Mouse (Mus musculus): ENCODE results near the gene Prkce. TPM values are rescaled to one million over a fixed set of nuclear protein-coding genes. Genes with fewer than 3 reads are reported as not detected.

Gene Prkce
- total RNA-seq, 1 experiment = 1.7 TPM

DNA sequence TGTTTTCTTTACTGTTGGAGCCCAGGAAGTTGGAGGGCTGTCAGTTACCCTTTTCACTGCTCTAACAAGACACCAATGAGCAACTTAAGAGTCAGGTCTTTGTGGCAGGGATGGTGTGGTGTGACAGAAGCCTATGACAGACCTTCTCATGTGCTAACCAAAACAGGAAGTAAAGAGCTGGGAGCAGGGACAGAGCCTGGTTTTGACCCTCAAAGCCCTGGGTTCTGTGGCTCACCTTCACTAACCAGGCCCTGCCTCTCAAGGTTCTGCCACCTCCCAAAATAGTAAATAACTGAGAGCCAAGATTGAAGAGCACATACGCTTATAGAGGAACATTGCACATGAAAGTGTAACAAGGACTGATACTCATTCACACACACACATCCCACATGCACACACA lies 268.0 kb downstream of the Prkce start:
- Histone ChIP-seq H3K9ac (ENCODE audit: insufficient read depth, low read depth, low read length, poor library complexity, severe bottlenecking) (no peak overlapping the region), H3K36me3 (ENCODE audit: control insufficient read depth, insufficient read depth, low read length, poor library complexity, severe bottlenecking) (no peaks in the 10 kb centered on the region), H3K4me3 (ENCODE audit: insufficient read depth in 1 of 2, low read depth in 1 of 2, low read length in 2 of 2, poor library complexity in 1 of 2, severe bottlenecking in 1 of 2) (no peak overlapping the region), H3K27ac (ENCODE audit: insufficient read depth, low read depth, low read length, poor library complexity, severe bottlenecking) (no peak overlapping the region), H3K4me1 (ENCODE audit: control insufficient read depth in 2 of 2, insufficient read depth in 2 of 2, low read length in 2 of 2, poor library complexity in 1 of 2) (peaks cover 0 to 5% of the 10 kb centered on the region in 2 experiments; a peak in 2 of 4 replicates), H3K9me3 (ENCODE audit: control insufficient read depth, insufficient read depth, low read depth, low read length) (no peaks in the 10 kb centered on the region)
- no peak for DNase-seq (ENCODE audit: low read depth, low spot score)
- in situ Hi-C loops (cut with MboI; ENCODE audit: low sequenced_read_pairs in 2 of 2, unreplicated experiment in 2 of 2) = no loop called here
- no peak for TF ChIP-seq CHD2 (IDR thresholded peaks at IDR 0.05; ENCODE audit: low read depth, low read length)
- no peak for TF ChIP-seq HCFC1 (IDR thresholded peaks at IDR 0.05; ENCODE audit: borderline replicate concordance, insufficient read depth, low read length)
- TF ChIP-seq ZC3H11A (IDR thresholded peaks at IDR 0.05; ENCODE audit: borderline replicate concordance, low read depth, low read length) = no peak
- no peak for TF ChIP-seq ZNF384 (IDR thresholded peaks at IDR 0.05; ENCODE audit: low read depth, low read length)
- TF ChIP-seq MAFK (IDR thresholded peaks at IDR 0.05; ENCODE audit: insufficient read depth, low read depth, low read length) = no peak

DNA sequence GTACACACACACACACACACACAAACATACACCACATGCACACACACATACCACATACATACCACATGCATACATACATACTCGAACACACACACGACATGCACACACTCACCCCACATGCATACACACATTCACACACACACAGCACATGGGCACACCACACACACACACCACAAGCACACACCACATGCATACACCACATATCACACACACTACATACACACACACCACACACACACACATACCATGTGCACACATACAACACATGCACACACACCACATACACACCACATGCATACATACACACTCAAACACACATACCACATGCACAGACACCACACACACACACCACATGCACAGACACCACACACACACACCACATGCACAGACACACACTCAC lies 268.4 kb downstream of the Prkce start:
- Histone ChIP-seq H3K36me3 (ENCODE audit: control insufficient read depth, insufficient read depth, low read length, poor library complexity, severe bottlenecking) (no peaks in the 10 kb centered on the region), H3K4me1 (ENCODE audit: control insufficient read depth in 2 of 2, insufficient read depth in 2 of 2, low read length in 2 of 2, poor library complexity in 1 of 2) (peaks cover 0 to 5% of the 10 kb centered on the region in 2 experiments; a peak in 2 of 4 replicates), H3K9me3 (ENCODE audit: control insufficient read depth, insufficient read depth, low read depth, low read length) (no peaks in the 10 kb centered on the region), H3K9ac (ENCODE audit: insufficient read depth, low read depth, low read length, poor library complexity, severe bottlenecking) (no peak overlapping the region), H3K4me3 (ENCODE audit: insufficient read depth in 1 of 2, low read depth in 1 of 2, low read length in 2 of 2, poor library complexity in 1 of 2, severe bottlenecking in 1 of 2) (no peak overlapping the region), H3K27ac (ENCODE audit: insufficient read depth, low read depth, low read length, poor library complexity, severe bottlenecking) (no peak overlapping the region)
- no peak for DNase-seq (ENCODE audit: low read depth, low spot score)
- in situ Hi-C loops (cut with MboI; ENCODE audit: low sequenced_read_pairs in 2 of 2, unreplicated experiment in 2 of 2) = no loop called here
- TF ChIP-seq ZNF384 (IDR thresholded peaks at IDR 0.05; ENCODE audit: low read depth, low read length) (no peak), MAFK (IDR thresholded peaks at IDR 0.05; ENCODE audit: insufficient read depth, low read depth, low read length) (no peak), ZC3H11A (IDR thresholded peaks at IDR 0.05; ENCODE audit: borderline replicate concordance, low read depth, low read length) (no peak), CHD2 (IDR thresholded peaks at IDR 0.05; ENCODE audit: low read depth, low read length) (no peak), HCFC1 (IDR thresholded peaks at IDR 0.05; ENCODE audit: borderline replicate concordance, insufficient read depth, low read length) (no peak)

DNA sequence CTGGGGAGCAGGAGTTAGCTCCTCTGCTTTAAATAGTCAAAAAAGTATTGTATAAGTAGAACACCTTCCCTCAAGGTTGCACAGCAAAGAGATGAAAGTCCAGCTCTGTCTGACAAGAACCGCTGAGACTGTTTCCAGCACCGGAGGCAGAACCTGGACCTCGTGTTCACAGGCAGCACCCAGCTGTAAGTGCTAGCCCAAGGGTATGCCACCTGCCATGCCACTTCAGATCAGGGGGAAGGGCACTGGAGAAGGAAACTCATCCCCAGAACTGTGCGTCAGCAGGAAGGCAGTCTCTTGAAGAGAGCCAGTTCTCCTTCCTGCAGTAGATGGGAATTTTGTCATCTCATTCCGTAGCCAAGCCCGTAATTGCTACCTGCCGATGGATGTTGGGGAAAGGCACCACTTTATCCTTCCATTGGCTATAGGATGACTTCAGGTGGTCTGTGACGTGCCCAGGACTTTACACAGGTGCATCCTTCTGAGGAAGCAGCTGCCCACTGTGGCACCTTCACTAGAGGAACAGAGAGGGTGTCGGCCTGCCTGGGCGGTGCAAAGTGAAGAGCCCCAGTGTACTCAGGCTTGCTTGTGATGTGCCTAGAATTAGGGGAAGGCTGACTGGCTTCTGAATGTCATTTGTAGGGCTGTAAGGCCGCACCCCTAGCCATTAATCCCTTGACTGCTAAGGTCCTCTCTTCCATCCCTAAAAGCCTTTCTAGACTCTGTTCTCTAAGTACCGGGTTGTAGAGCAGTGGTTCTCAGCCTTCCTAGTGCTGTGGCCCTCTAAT lies 269.2 kb downstream of the Prkce start:
- in situ Hi-C loops (cut with MboI; ENCODE audit: low sequenced_read_pairs in 2 of 2, unreplicated experiment in 2 of 2) = no loop called here
- Histone ChIP-seq H3K9ac (ENCODE audit: insufficient read depth, low read depth, low read length, poor library complexity, severe bottlenecking) (no peak overlapping the region), H3K27ac (ENCODE audit: insufficient read depth, low read depth, low read length, poor library complexity, severe bottlenecking) (no peak overlapping the region), H3K36me3 (ENCODE audit: control insufficient read depth, insufficient read depth, low read length, poor library complexity, severe bottlenecking) (no peaks in the 10 kb centered on the region), H3K9me3 (ENCODE audit: control insufficient read depth, insufficient read depth, low read depth, low read length) (no peaks in the 10 kb centered on the region), H3K4me3 (ENCODE audit: insufficient read depth in 1 of 2, low read depth in 1 of 2, low read length in 2 of 2, poor library complexity in 1 of 2, severe bottlenecking in 1 of 2) (no peak overlapping the region), H3K4me1 (ENCODE audit: control insufficient read depth in 2 of 2, insufficient read depth in 2 of 2, low read length in 2 of 2, poor library complexity in 1 of 2) (peaks cover 0 to 5% of the 10 kb centered on the region in 2 experiments; a peak in 2 of 4 replicates)
- no peak for DNase-seq (ENCODE audit: low read depth, low spot score)
- TF ChIP-seq ZC3H11A (IDR thresholded peaks at IDR 0.05; ENCODE audit: borderline replicate concordance, low read depth, low read length) (no peak), HCFC1 (IDR thresholded peaks at IDR 0.05; ENCODE audit: borderline replicate concordance, insufficient read depth, low read length) (no peak), ZNF384 (IDR thresholded peaks at IDR 0.05; ENCODE audit: low read depth, low read length) (no peak), CHD2 (IDR thresholded peaks at IDR 0.05; ENCODE audit: low read depth, low read length) (no peak), MAFK (IDR thresholded peaks at IDR 0.05; ENCODE audit: insufficient read depth, low read depth, low read length) (no peak)

DNA sequence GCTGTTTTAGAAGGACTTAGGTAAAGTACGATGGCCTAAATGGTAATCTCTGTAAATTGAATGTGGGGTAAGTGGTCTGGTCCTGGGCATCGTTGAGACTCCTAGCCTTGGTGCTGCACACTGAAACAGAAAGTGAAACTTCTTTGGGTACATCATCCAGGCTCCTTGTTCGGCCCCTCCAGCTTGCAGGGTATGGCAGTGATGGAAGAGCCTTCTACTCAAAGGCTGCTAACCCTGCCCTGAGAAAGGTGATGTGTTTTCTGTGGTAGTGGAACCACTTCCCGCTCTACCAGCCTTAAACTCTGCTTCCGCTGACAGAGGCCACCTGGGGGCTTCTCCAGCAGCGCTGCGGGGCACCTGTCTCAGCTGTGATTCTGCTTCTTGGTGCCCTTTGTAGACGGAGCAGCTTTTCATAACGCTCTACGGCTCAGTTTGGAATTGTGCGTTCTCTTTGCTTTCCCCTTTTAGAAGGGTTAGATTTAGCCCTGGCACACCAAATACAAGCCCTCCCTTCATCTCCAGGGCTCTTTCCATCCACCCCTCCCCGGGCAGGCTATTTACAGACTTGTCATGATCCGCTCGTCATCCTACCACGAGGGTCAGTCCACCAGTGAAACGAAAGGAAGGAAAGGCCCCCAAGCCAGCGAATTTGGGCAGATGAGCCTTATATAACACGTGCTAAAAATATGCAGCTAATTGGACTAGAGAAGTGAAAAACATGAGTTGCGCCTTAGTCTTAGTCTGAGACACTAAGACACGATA lies 270.1 kb downstream of the Prkce start:
- Histone ChIP-seq H3K9me3 (ENCODE audit: control insufficient read depth, insufficient read depth, low read depth, low read length) (no peaks in the 10 kb centered on the region), H3K9ac (ENCODE audit: insufficient read depth, low read depth, low read length, poor library complexity, severe bottlenecking) (no peak overlapping the region), H3K4me1 (ENCODE audit: control insufficient read depth in 2 of 2, insufficient read depth in 2 of 2, low read length in 2 of 2, poor library complexity in 1 of 2) (peaks cover 0 to 5% of the 10 kb centered on the region in 2 experiments; a peak in 2 of 4 replicates), H3K4me3 (ENCODE audit: insufficient read depth in 1 of 2, low read depth in 1 of 2, low read length in 2 of 2, poor library complexity in 1 of 2, severe bottlenecking in 1 of 2) (no peak overlapping the region), H3K27ac (ENCODE audit: insufficient read depth, low read depth, low read length, poor library complexity, severe bottlenecking) (no peak overlapping the region), H3K36me3 (ENCODE audit: control insufficient read depth, insufficient read depth, low read length, poor library complexity, severe bottlenecking) (no peaks in the 10 kb centered on the region)
- DNase-seq (ENCODE audit: low read depth, low spot score) = no peak
- no peak for TF ChIP-seq CHD2 (IDR thresholded peaks at IDR 0.05; ENCODE audit: low read depth, low read length)
- TF ChIP-seq HCFC1 (IDR thresholded peaks at IDR 0.05; ENCODE audit: borderline replicate concordance, insufficient read depth, low read length) = no peak
- TF ChIP-seq MAFK (IDR thresholded peaks at IDR 0.05; ENCODE audit: insufficient read depth, low read depth, low read length) = no peak
- no peak for TF ChIP-seq ZNF384 (IDR thresholded peaks at IDR 0.05; ENCODE audit: low read depth, low read length)
- TF ChIP-seq ZC3H11A (IDR thresholded peaks at IDR 0.05; ENCODE audit: borderline replicate concordance, low read depth, low read length) = no peak
- in situ Hi-C loops (cut with MboI; ENCODE audit: low sequenced_read_pairs in 2 of 2, unreplicated experiment in 2 of 2) = no loop called here
